Mouse (Mus musculus): ENCODE measurements around the gene Kmt2d. TPM values are rescaled to one million over a fixed set of nuclear protein-coding genes. Genes with fewer than 3 reads are reported as not detected.

The Kmt2d gene
- polyA plus RNA-seq, 1 experiment = 105 TPM

GRCm38 (mm10) chr15:98843595-98844223 lies 27.3 kb downstream of the Kmt2d start:
- Histone ChIP-seq H3K4me3 (replicated peaks; ENCODE audit: control insufficient read depth, low read depth, low read length) (no peak overlapping the region), H3K4me1 (ENCODE audit: control insufficient read depth, insufficient read depth, low read length) (no peaks in the 10 kb centered on the region), H3K27ac (ENCODE audit: control insufficient read depth, insufficient read depth, low read depth, low read length, poor library complexity) (no peak overlapping the region)
- 88% methylated on average over 11 of the region's 11 CpGs for WGBS
- TF ChIP-seq CTCF (IDR thresholded peaks at IDR 0.05; ENCODE audit: control insufficient read depth, insufficient read depth, low read length) = no peak
- TF ChIP-seq POLR2A (IDR thresholded peaks at IDR 0.05; ENCODE audit: borderline replicate concordance, control insufficient read depth, low read depth, low read length) = no peak

- Histone ChIP-seq H3K4me1 (ENCODE audit: control insufficient read depth, insufficient read depth, low read length) (peaks cover 1% of the 10 kb centered on the region; the same call in 1 of the 2 replicates), H3K27ac (ENCODE audit: control insufficient read depth, insufficient read depth, low read depth, low read length, poor library complexity) (no peak overlapping the region), H3K4me3 (replicated peaks; ENCODE audit: control insufficient read depth, low read depth, low read length) (no peak overlapping the region)
- TF ChIP-seq CTCF (IDR thresholded peaks at IDR 0.05; ENCODE audit: control insufficient read depth, insufficient read depth, low read length) (no peak), POLR2A (IDR thresholded peaks at IDR 0.05; ENCODE audit: borderline replicate concordance, control insufficient read depth, low read depth, low read length) (no peak)
- 92% methylated on average over 30 of the region's 30 CpGs for WGBS
These were observed 31.1 kb downstream of the Kmt2d start for GRCm38 (mm10) chr15:98839671-98840585.

GRCm38 (mm10) chr15:98839161-98839560 lies 31.8 kb downstream of the Kmt2d start:
- no peak for TF ChIP-seq CTCF (IDR thresholded peaks at IDR 0.05; ENCODE audit: control insufficient read depth, insufficient read depth, low read length)
- TF ChIP-seq POLR2A (IDR thresholded peaks at IDR 0.05; ENCODE audit: borderline replicate concordance, control insufficient read depth, low read depth, low read length) = no peak
- no peak overlapping the region for H3K4me3 ChIP-seq (replicated peaks; ENCODE audit: control insufficient read depth, low read depth, low read length)
- H3K27ac ChIP-seq (ENCODE audit: control insufficient read depth, insufficient read depth, low read depth, low read length, poor library complexity) = no peak overlapping the region
- 96% methylated on average over 14 of the region's 14 CpGs for WGBS
- peaks cover 1% of the 10 kb centered on the region; the same call in 1 of the 2 replicates for H3K4me1 ChIP-seq (ENCODE audit: control insufficient read depth, insufficient read depth, low read length)

- H3K4me1 ChIP-seq (ENCODE audit: control insufficient read depth, insufficient read depth, low read length) = peaks cover 1% of the 10 kb centered on the region; the same call in 1 of the 2 replicates
- H3K27ac ChIP-seq (ENCODE audit: control insufficient read depth, insufficient read depth, low read depth, low read length, poor library complexity) = peak overlapping the region; percentile 46; the same call in 1 of the 2 replicates
- 70% methylated on average over 4 of the region's 4 CpGs for WGBS
- H3K4me3 ChIP-seq (replicated peaks; ENCODE audit: control insufficient read depth, low read depth, low read length) = no peak overlapping the region
- TF ChIP-seq POLR2A (IDR thresholded peaks at IDR 0.05; ENCODE audit: borderline replicate concordance, control insufficient read depth, low read depth, low read length) = no peak
- TF ChIP-seq CTCF (IDR thresholded peaks at IDR 0.05; ENCODE audit: control insufficient read depth, insufficient read depth, low read length) = no peak
These were observed 33.3 kb downstream of the Kmt2d start for GRCm38 (mm10) chr15:98837743-98838103.

- TF ChIP-seq CTCF (IDR thresholded peaks at IDR 0.05; ENCODE audit: control insufficient read depth, insufficient read depth, low read length) (no peak), POLR2A (IDR thresholded peaks at IDR 0.05; ENCODE audit: borderline replicate concordance, control insufficient read depth, low read depth, low read length) (no peak)
- 84% methylated on average over 21 of the region's 21 CpGs for WGBS
- H3K27ac ChIP-seq (ENCODE audit: control insufficient read depth, insufficient read depth, low read depth, low read length, poor library complexity) = peak overlapping the region; percentile 46; the same call in 1 of the 2 replicates
- no peak overlapping the region for H3K4me3 ChIP-seq (replicated peaks; ENCODE audit: control insufficient read depth, low read depth, low read length)
- peaks cover 1% of the 10 kb centered on the region; the same call in 1 of the 2 replicates for H3K4me1 ChIP-seq (ENCODE audit: control insufficient read depth, insufficient read depth, low read length)
These were observed 33.8 kb downstream of the Kmt2d start for GRCm38 (mm10) chr15:98837006-98837742.

- Histone ChIP-seq H3K4me1 (ENCODE audit: control insufficient read depth, insufficient read depth, low read length) (peaks cover 1% of the 10 kb centered on the region; the same call in 1 of the 2 replicates), H3K27ac (ENCODE audit: control insufficient read depth, insufficient read depth, low read depth, low read length, poor library complexity) (no peak overlapping the region), H3K4me3 (replicated peaks; ENCODE audit: control insufficient read depth, low read depth, low read length) (no peak overlapping the region)
- 95% methylated on average over 14 of the region's 14 CpGs for WGBS
- no peak for TF ChIP-seq CTCF (IDR thresholded peaks at IDR 0.05; ENCODE audit: control insufficient read depth, insufficient read depth, low read length)
- TF ChIP-seq POLR2A (IDR thresholded peaks at IDR 0.05; ENCODE audit: borderline replicate concordance, control insufficient read depth, low read depth, low read length) = no peak
These were observed 35.7 kb downstream of the Kmt2d start for GRCm38 (mm10) chr15:98835291-98835690.

- H3K4me1 ChIP-seq (ENCODE audit: control insufficient read depth, insufficient read depth, low read length) = peaks cover 4% of the 10 kb centered on the region
- TF ChIP-seq POLR2A (IDR thresholded peaks at IDR 0.05; ENCODE audit: borderline replicate concordance, control insufficient read depth, low read depth, low read length) (no peak), CTCF (IDR thresholded peaks at IDR 0.05; ENCODE audit: control insufficient read depth, insufficient read depth, low read length) (no peak)
- 87% methylated on average over 13 of the region's 13 CpGs for WGBS
- no peak overlapping the region for H3K4me3 ChIP-seq (replicated peaks; ENCODE audit: control insufficient read depth, low read depth, low read length)
- H3K27ac ChIP-seq (ENCODE audit: control insufficient read depth, insufficient read depth, low read depth, low read length, poor library complexity) = no peak overlapping the region
These were observed 36.9 kb downstream of the Kmt2d start for GRCm38 (mm10) chr15:98834059-98834458.
